Mouse (Mus musculus) myocyte (in vitro differentiated cells): ENCODE data around the gene Svbp. TPM values are rescaled to one million over a fixed set of nuclear protein-coding genes. Genes with fewer than 3 reads are reported as not detected.

ENCODE experiments used
- H3K27me3 ChIP-seq: one replicate; pipeline ENCODE4 v1.6.1; 2011; ENCODE audit not compliant: control insufficient read depth, insufficient read depth, insufficient read length
- H3K36me3 ChIP-seq: one replicate; pipeline ENCODE4 v1.6.1; 2011; ENCODE audit not compliant: control insufficient read depth, insufficient read depth
- H3K4me2 ChIP-seq: one replicate; pipeline ENCODE4 v1.6.1; 2011; ENCODE audit warnings: low read depth, control low read depth
- H3K4me3 ChIP-seq: one replicate; pipeline ENCODE4 v1.5.1; 2011; ENCODE audit warnings: mild to moderate bottlenecking, control low read depth, moderate library complexity
- H3K79me2 ChIP-seq: one replicate; pipeline ENCODE4 v1.6.1; 2011; ENCODE audit not compliant: control insufficient read depth, insufficient read depth
- H3ac ChIP-seq: one replicate; pipeline ENCODE4 v1.6.1; 2011; ENCODE audit not compliant: control insufficient read depth, insufficient read length
- CEBPB ChIP-seq: IDR thresholded peaks from 2 replicates; pipeline ENCODE4 v1.6.1; 2011; ENCODE audit warnings: mild to moderate bottlenecking, moderate library complexity; ENCODE audit not compliant: poor library complexity, insufficient read depth, severe bottlenecking
- E2F4 ChIP-seq: IDR thresholded peaks from one replicate; pipeline ENCODE4 v1.6.1; 2011; ENCODE audit warnings: mild to moderate bottlenecking, control low read depth, moderate library complexity; ENCODE audit not compliant: insufficient read depth
- MAX ChIP-seq: IDR thresholded peaks from one replicate; pipeline ENCODE4 v1.6.1; 2011; ENCODE audit warnings: low read depth, mild to moderate bottlenecking, control low read depth
- MYOD1 ChIP-seq, 3 experiments: IDR thresholded peaks; one replicate each; pipeline ENCODE4 v1.6.1; 2011; ENCODE audit warnings: control low read depth in 2 of 3, low read depth in 2 of 3, mild to moderate bottlenecking in 2 of 3, moderate library complexity in 1 of 3; ENCODE audit not compliant: insufficient read length in 2 of 3, control insufficient read depth in 1 of 3
- MYOG ChIP-seq, 3 experiments: IDR thresholded peaks; one replicate each; pipeline ENCODE4 v1.6.1; 2011; ENCODE audit warnings: control low read depth in 2 of 3, low read depth in 2 of 3, mild to moderate bottlenecking in 2 of 3; ENCODE audit not compliant: insufficient read length in 2 of 3, control insufficient read depth in 1 of 3, insufficient read depth in 1 of 3
- POLR2A ChIP-seq: IDR thresholded peaks from one replicate; pipeline ENCODE4 v1.6.1; 2011; ENCODE audit warnings: low read depth, mild to moderate bottlenecking, control low read depth, moderate library complexity; ENCODE audit not compliant: insufficient read length
- POLR2AphosphoS2 ChIP-seq: IDR thresholded peaks from one replicate; pipeline ENCODE4 v1.6.1; 2011; ENCODE audit warnings: low read depth, control low read depth; ENCODE audit not compliant: insufficient read length
- REST ChIP-seq: IDR thresholded peaks from one replicate; pipeline ENCODE4 v1.6.1; 2011; ENCODE audit warnings: mild to moderate bottlenecking, control low read depth, moderate library complexity; ENCODE audit not compliant: insufficient read depth, insufficient read length
- SRF ChIP-seq: IDR thresholded peaks from one replicate; pipeline ENCODE4 v1.6.1; 2011; ENCODE audit warnings: low read depth; ENCODE audit not compliant: control insufficient read depth, insufficient read length
- TCF12 ChIP-seq: IDR thresholded peaks from one replicate; pipeline ENCODE4 v1.6.1; 2011; ENCODE audit warnings: mild to moderate bottlenecking, control low read depth; ENCODE audit not compliant: poor library complexity, insufficient read depth, severe bottlenecking
- TCF3 ChIP-seq: IDR thresholded peaks from one replicate; pipeline ENCODE4 v1.6.1; 2011; ENCODE audit warnings: low read depth, control low read depth; ENCODE audit not compliant: insufficient read length
- USF1 ChIP-seq: IDR thresholded peaks from one replicate; pipeline ENCODE4 v1.6.1; 2011; ENCODE audit warnings: low read depth, mild to moderate bottlenecking, control low read depth, moderate library complexity
- polyA plus RNA-seq: library from polyadenylated mRNA; unstranded; fragments of >200 nt; fragmentation: generic; extraction: Trizol; gene quantifications from one replicate; pipeline ENCODE4 v1.2.1, GENCODE M21; 2012; ENCODE audit warnings: missing spikeins

Gene Svbp
- polyA plus RNA-seq, 1 experiment = 241 TPM

GRCm38 (mm10) chr4:119189864-119190263 is 5.2 kb upstream of the Svbp start, which contains the start of gene Ermap:
TSS of gene Ermap (minus strand) at chr4:119190011.
- Histone ChIP-seq H3K4me3 (no peak within 1 kb of the TSS), H3K27me3 (no peaks in the 10 kb centered on the region), H3K4me2 (no peak within 1 kb of the TSS), H3K36me3 (no peaks in the 10 kb centered on the region), H3K79me2 (no peaks in the 10 kb centered on the region), H3ac (no peak within 1 kb of the TSS)
- TF ChIP-seq TCF12 = no peak
- no peak for TF ChIP-seq TCF3
- no peak for TF ChIP-seq MYOG (IDR thresholded peaks at IDR 0.05; ENCODE audit: control insufficient read depth in 1 of 3, insufficient read depth in 1 of 3, insufficient read length in 2 of 3, low read depth in 2 of 3)
- no peak for TF ChIP-seq E2F4

- Histone ChIP-seq H3K36me3 (no peaks in the 10 kb centered on the region), H3ac (no peak overlapping the region), H3K27me3 (no peaks in the 10 kb centered on the region), H3K4me3 (no peak overlapping the region), H3K79me2 (peaks cover 3% of the 10 kb centered on the region), H3K4me2 (no peak overlapping the region)
- no peak for TF ChIP-seq MYOG (IDR thresholded peaks at IDR 0.05; ENCODE audit: control insufficient read depth in 1 of 3, insufficient read depth in 1 of 3, insufficient read length in 2 of 3, low read depth in 2 of 3)
- TF ChIP-seq REST = no peak
- no peak for TF ChIP-seq SRF
- TF ChIP-seq TCF3 = no peak
- TF ChIP-seq E2F4 = no peak
- no peak for TF ChIP-seq MAX
These were observed 4.5 kb upstream of the Svbp start for GRCm38 (mm10) chr4:119190618-119191017.

GRCm38 (mm10) chr4:119191273-119191672 is 3.8 kb upstream of the Svbp start:
- Histone ChIP-seq H3K27me3 (no peaks in the 10 kb centered on the region), H3K79me2 (peaks cover 9% of the 10 kb centered on the region), H3K4me3 (no peak overlapping the region), H3K36me3 (no peaks in the 10 kb centered on the region), H3K4me2 (no peak overlapping the region), H3ac (no peak overlapping the region)
- TF ChIP-seq SRF (no peak), USF1 (no peak), E2F4 (no peak), TCF12 (no peak), POLR2AphosphoS2 (no peak), POLR2A (no peak), REST (no peak)

GRCm38 (mm10) chr4:119192757-119193156 is 2.3 kb upstream of the Svbp start:
- TF ChIP-seq POLR2A = no peak
- TF ChIP-seq MYOG (IDR thresholded peaks at IDR 0.05; ENCODE audit: control insufficient read depth in 1 of 3, insufficient read depth in 1 of 3, insufficient read length in 2 of 3, low read depth in 2 of 3) = no peak
- no peak for TF ChIP-seq SRF
- no peak for TF ChIP-seq CEBPB
- no peak for TF ChIP-seq MAX
- TF ChIP-seq TCF3 = no peak
- TF ChIP-seq REST = no peak
- no peak for TF ChIP-seq E2F4
- no peak for TF ChIP-seq TCF12
- TF ChIP-seq USF1 = no peak
- no peak for TF ChIP-seq POLR2AphosphoS2
- no peak for TF ChIP-seq MYOD1 (IDR thresholded peaks at IDR 0.05; ENCODE audit: control insufficient read depth in 1 of 3, insufficient read length in 2 of 3, low read depth in 2 of 3)
- no peak overlapping the region for H3K4me3 ChIP-seq
- no peaks in the 10 kb centered on the region for H3K27me3 ChIP-seq
- no peak overlapping the region for H3K4me2 ChIP-seq
- H3ac ChIP-seq = no peak overlapping the region
- peaks cover 11% of the 10 kb centered on the region for H3K79me2 ChIP-seq
- H3K36me3 ChIP-seq = no peaks in the 10 kb centered on the region

- Histone ChIP-seq H3ac (peak overlapping the region; percentile 6), H3K4me3 (peak overlapping the region; percentile 51), H3K79me2 (peaks cover 11% of the 10 kb centered on the region), H3K36me3 (peaks cover 1% of the 10 kb centered on the region), H3K27me3 (no peaks in the 10 kb centered on the region), H3K4me2 (peak overlapping the region; percentile 91)
- TF ChIP-seq MYOG (IDR thresholded peaks at IDR 0.05; ENCODE audit: control insufficient read depth in 1 of 3, insufficient read depth in 1 of 3, insufficient read length in 2 of 3, low read depth in 2 of 3) (no peak), USF1 (no peak), MAX (no peak), E2F4 (no peak), CEBPB (no peak), SRF (no peak), MYOD1 (IDR thresholded peaks at IDR 0.05; ENCODE audit: control insufficient read depth in 1 of 3, insufficient read length in 2 of 3, low read depth in 2 of 3) (no peak), TCF3 (no peak), POLR2AphosphoS2 (no peak), TCF12 (no peak), POLR2A (no peak), REST (no peak)
These were observed 645 bp downstream of the Svbp start for GRCm38 (mm10) chr4:119195582-119196320.
